Mouse (Mus musculus) cerebellum, adult 2 months (tissue): ENCODE measurements at regions not wholly inside any gene's neighbourhood (a gene's known extent, or its start where the extent isn't known, plus 50 kb on each side); places are given as distances from the start of the nearest gene placed in this dataset.

ENCODE experiments used
- CTCF ChIP-seq: fragments of 200-500 bp; IDR thresholded peaks from 2 replicates; pipeline ENCODE4 v1.5.1; 2011; ENCODE audit warnings: low read depth, mild to moderate bottlenecking, control low read depth, low read length, moderate library complexity, borderline replicate concordance; ENCODE audit not compliant: insufficient read depth
- POLR2A ChIP-seq: fragments of 200-500 bp; IDR thresholded peaks from 2 replicates; pipeline ENCODE4 v1.6.1; 2011; ENCODE audit warnings: low read length, control low read depth, borderline replicate concordance; ENCODE audit not compliant: insufficient read depth

- no peak for TF ChIP-seq POLR2A
- no peak for TF ChIP-seq CTCF
Observed at GRCm38 (mm10) chr1:166803928-166804327, 122.3 kb upstream of the Fmo9 start.
